Mouse (Mus musculus) liver, postnatal 0 days (tissue): ENCODE data around the gene Reep3.

Experiments used
- CTCF ChIP-seq: sonication (generic); IDR thresholded peaks from 2 replicates; pipeline ENCODE4 v1.5.1; 2016; ENCODE audit warnings: antibody characterized with exemption, low read depth
- EP300 ChIP-seq: IDR thresholded peaks from 2 replicates; pipeline ENCODE4 v1.6.1; 2016; ENCODE audit warnings: antibody characterized with exemption, low read depth, mild to moderate bottlenecking

- no peak for TF ChIP-seq EP300
- no peak for TF ChIP-seq CTCF
Measured at GRCm38 (mm10) chr10:67052429-67052828, 44.3 kb downstream of the Reep3 start.
